Mouse (Mus musculus): ENCODE measurements around the gene Parp2. TPM values are rescaled to one million over a fixed set of nuclear protein-coding genes. Genes with fewer than 3 reads are reported as not detected.

Parp2 gene
- 0.41 and 0.54 TPM in 2 replicates for polyA plus RNA-seq (2012)

DNA sequence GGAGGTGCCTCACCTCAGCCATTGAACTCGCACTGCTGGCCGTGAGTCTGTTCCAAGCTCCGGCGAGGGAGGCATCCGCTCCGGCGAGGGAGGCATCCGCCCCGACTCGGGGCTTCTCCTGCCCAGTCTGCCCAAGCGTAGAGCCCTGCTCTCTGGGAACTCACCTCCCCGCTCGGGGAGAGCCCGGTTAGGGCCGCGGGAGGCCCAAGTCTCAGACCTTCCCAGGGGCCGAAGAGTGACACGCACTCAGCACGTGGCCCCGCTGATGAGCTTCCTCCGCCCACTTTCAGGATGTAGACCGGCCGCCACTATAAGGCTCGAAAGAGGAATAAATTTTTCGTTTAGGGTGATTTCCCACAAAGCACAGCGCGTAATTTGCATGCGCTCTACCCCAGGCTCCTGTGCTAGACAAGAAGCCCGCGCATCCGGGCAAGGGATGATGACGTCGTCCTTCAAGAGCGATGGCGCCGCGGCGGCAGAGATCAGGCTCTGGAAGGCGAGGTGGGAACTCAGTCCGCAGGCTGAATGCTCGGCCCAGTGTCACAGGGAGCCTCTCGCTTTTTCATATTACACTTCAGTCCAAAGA is at the start of gene Parp2, which contains the start of gene Ccnb1ip1:
Gene Parp2 (plus strand): TSS at position 355 of the 586 bp plus-strand sequence.
Gene Ccnb1ip1 (minus strand): TSS at position 246 of the 586 bp plus-strand sequence.
- peaks cover 31% of the 10 kb centered on the region for H3K36me3 ChIP-seq (ENCODE audit: control insufficient read depth)
- TF ChIP-seq GATA1 (IDR thresholded peaks at IDR 0.05; ENCODE audit: low read length) (no peak), TAL1 (IDR thresholded peaks at IDR 0.05; ENCODE audit: low read length) (no peak)
- H3K4me3 ChIP-seq (replicated peaks) = peak within 1 kb of the TSS; percentile 73
- H3K9me3 ChIP-seq (ENCODE audit: control insufficient read depth, low read length) = no peaks in the 10 kb centered on the region
- H3K4me1 ChIP-seq (ENCODE audit: control insufficient read depth) = peaks cover 53% of the 10 kb centered on the region
- H3K27me3 ChIP-seq (ENCODE audit: control insufficient read depth) = no peaks in the 10 kb centered on the region

DNA sequence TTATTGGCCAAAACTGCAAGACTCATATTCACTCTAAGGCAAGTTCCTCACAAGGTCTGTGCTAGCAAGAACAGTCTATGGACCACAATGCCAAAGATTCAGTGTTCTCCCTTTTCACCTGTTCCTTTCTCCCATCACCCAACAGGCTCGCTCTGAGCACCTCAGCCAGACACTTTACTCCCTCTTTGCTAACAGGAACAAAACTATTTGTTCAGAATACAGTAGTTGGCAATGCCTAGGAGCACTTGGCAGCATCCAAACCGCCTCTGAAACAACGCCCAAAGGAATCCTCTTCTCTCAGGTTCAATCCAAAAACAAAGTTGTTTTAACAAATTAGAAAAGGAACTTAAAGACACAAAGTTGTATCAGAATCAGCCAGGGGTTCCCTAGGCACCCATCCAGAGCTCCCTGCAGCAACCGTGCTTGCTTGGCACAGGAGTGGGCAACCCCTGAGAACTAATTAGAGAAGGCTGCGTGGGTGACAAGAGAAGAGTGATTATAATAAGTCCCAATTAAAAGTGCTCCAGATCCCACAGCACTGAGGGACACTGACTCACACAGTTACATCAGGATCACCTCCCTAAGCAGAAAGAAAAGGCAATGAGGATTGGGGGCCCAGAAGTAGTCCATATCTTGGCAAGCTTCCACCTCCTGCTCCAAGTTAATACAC is 49.1 kb upstream of the Parp2 start:
- no peaks in the 10 kb centered on the region for H3K9me3 ChIP-seq (ENCODE audit: control insufficient read depth, low read length)
- no peaks in the 10 kb centered on the region for H3K36me3 ChIP-seq (ENCODE audit: control insufficient read depth)

DNA sequence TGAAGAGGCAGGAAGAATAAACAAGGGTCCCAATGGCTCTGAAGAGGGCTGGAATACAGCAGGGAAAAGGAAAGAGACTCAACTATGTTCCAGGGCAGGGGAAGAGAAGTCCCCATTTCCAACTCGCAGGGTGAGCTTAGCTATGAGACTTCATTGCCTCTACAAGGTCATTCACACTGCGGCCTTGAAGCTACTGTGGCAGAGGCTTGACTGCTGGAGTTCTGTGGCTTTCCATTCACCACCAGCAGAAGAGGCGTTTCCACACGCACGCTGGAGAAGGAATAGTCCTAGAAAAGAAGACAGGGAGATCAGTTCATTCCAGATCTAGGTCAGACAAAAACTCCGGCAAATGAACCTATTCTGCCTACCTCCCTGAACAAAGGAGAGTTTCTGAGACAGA is 41.9 kb upstream of the Parp2 start:
- Histone ChIP-seq H3K9me3 (ENCODE audit: control insufficient read depth, low read length) (no peaks in the 10 kb centered on the region), H3K27me3 (ENCODE audit: control insufficient read depth) (no peaks in the 10 kb centered on the region), H3K36me3 (ENCODE audit: control insufficient read depth) (peaks cover 22% of the 10 kb centered on the region), H3K4me3 (replicated peaks) (no peak overlapping the region), H3K4me1 (ENCODE audit: control insufficient read depth) (no peaks in the 10 kb centered on the region)
- no peak for TF ChIP-seq GATA1 (IDR thresholded peaks at IDR 0.05; ENCODE audit: low read length)
- TF ChIP-seq TAL1 (IDR thresholded peaks at IDR 0.05; ENCODE audit: low read length) = no peak

More for the DNA sequence above, 49.1 kb upstream of the Parp2 start:
- Histone ChIP-seq H3K4me1 (ENCODE audit: control insufficient read depth) (no peaks in the 10 kb centered on the region), H3K4me3 (replicated peaks) (no peak overlapping the region), H3K27me3 (ENCODE audit: control insufficient read depth) (no peaks in the 10 kb centered on the region)
- TF ChIP-seq TAL1 (IDR thresholded peaks at IDR 0.05; ENCODE audit: low read length) (no peak), GATA1 (IDR thresholded peaks at IDR 0.05; ENCODE audit: low read length) (no peak)

- Histone ChIP-seq H3K27me3 (ENCODE audit: control insufficient read depth) (no peaks in the 10 kb centered on the region), H3K4me3 (replicated peaks) (no peak overlapping the region), H3K9me3 (ENCODE audit: control insufficient read depth, low read length) (no peaks in the 10 kb centered on the region), H3K36me3 (ENCODE audit: control insufficient read depth) (peaks cover 29% of the 10 kb centered on the region), H3K4me1 (ENCODE audit: control insufficient read depth) (no peaks in the 10 kb centered on the region)
- TF ChIP-seq GATA1 (IDR thresholded peaks at IDR 0.05; ENCODE audit: low read length) (no peak), TAL1 (IDR thresholded peaks at IDR 0.05; ENCODE audit: low read length) (no peak)
Measured at GRCm38 (mm10) chr14:50771342-50771741, 36.3 kb upstream of the Parp2 start.

DNA sequence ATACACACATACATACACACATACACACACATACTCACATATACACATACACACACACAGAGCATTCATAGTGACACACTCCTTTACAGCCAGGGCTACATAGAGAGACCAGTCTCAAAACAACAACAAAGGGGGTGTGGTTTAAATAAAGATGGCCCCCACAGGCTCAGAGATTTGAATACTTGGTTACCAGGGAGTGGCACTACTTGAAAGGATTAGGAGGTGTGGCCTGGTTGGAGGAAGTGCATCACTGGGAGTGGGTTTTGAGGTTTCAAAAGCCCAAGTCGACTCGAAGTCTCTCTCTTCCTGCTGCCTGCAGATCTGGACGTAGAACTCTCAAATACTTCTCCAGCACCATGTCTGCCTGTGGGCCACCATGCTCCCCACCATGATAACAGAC is 25.5 kb upstream of the Parp2 start:
- Histone ChIP-seq H3K27me3 (ENCODE audit: control insufficient read depth) (no peaks in the 10 kb centered on the region), H3K36me3 (ENCODE audit: control insufficient read depth) (peaks cover 12% of the 10 kb centered on the region), H3K9me3 (ENCODE audit: control insufficient read depth, low read length) (no peaks in the 10 kb centered on the region), H3K4me1 (ENCODE audit: control insufficient read depth) (peaks cover 13% of the 10 kb centered on the region), H3K4me3 (replicated peaks) (no peak overlapping the region)
- TF ChIP-seq TAL1 (IDR thresholded peaks at IDR 0.05; ENCODE audit: low read length) (no peak), GATA1 (IDR thresholded peaks at IDR 0.05; ENCODE audit: low read length) (no peak)

GRCm38 (mm10) chr14:50784391-50785250 is 23.0 kb upstream of the Parp2 start:
- H3K36me3 ChIP-seq (ENCODE audit: control insufficient read depth) = peaks cover 11% of the 10 kb centered on the region
- no peaks in the 10 kb centered on the region for H3K9me3 ChIP-seq (ENCODE audit: control insufficient read depth, low read length)
- H3K4me3 ChIP-seq (replicated peaks) = peak overlapping the region; percentile 91
- no peaks in the 10 kb centered on the region for H3K27me3 ChIP-seq (ENCODE audit: control insufficient read depth)
- peaks cover 13% of the 10 kb centered on the region for H3K4me1 ChIP-seq (ENCODE audit: control insufficient read depth)
- TF ChIP-seq GATA1 (IDR thresholded peaks at IDR 0.05; ENCODE audit: low read length) = no peak
- no peak for TF ChIP-seq TAL1 (IDR thresholded peaks at IDR 0.05; ENCODE audit: low read length)

GRCm38 (mm10) chr14:50785251-50785637 is 22.4 kb upstream of the Parp2 start, which contains the start of gene Ttc5:
Gene Ttc5, minus strand, starts transcription at chr14:50785519.
- no peak for TF ChIP-seq GATA1 (IDR thresholded peaks at IDR 0.05; ENCODE audit: low read length)
- no peak for TF ChIP-seq TAL1 (IDR thresholded peaks at IDR 0.05; ENCODE audit: low read length)
- Histone ChIP-seq H3K4me3 (replicated peaks) (peak within 1 kb of the TSS; percentile 91), H3K36me3 (ENCODE audit: control insufficient read depth) (peaks cover 16% of the 10 kb centered on the region), H3K27me3 (ENCODE audit: control insufficient read depth) (no peaks in the 10 kb centered on the region), H3K9me3 (ENCODE audit: control insufficient read depth, low read length) (no peaks in the 10 kb centered on the region), H3K4me1 (ENCODE audit: control insufficient read depth) (peaks cover 13% of the 10 kb centered on the region)

DNA sequence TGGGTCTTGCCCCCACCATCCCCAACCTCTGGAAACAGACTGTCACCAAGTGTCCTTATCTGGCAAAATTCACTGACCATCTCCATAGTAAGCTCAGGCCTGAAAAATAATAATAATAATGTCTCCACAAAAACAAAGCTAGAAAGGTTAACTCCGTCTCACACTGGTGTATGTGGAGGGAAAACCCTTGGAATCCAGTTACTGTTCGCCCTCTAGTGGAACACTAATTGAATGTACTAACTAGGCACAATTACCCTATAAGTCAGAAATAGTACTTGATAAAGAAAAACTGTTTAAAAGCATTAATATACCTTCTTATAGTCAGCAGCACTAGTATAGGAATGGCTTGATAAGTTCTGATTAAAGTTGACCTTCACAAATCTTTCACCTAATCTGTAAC is 19.5 kb upstream of the Parp2 start:
- Histone ChIP-seq H3K9me3 (ENCODE audit: control insufficient read depth, low read length) (no peaks in the 10 kb centered on the region), H3K27me3 (ENCODE audit: control insufficient read depth) (no peaks in the 10 kb centered on the region), H3K4me1 (ENCODE audit: control insufficient read depth) (peaks cover 12% of the 10 kb centered on the region), H3K36me3 (ENCODE audit: control insufficient read depth) (peaks cover 35% of the 10 kb centered on the region), H3K4me3 (replicated peaks) (no peak overlapping the region)
- TF ChIP-seq TAL1 (IDR thresholded peaks at IDR 0.05; ENCODE audit: low read length) (no peak), GATA1 (IDR thresholded peaks at IDR 0.05; ENCODE audit: low read length) (no peak)

Data from erythroblast, embryonic 14.5 days (primary cell).